Mouse (Mus musculus) kidney, postnatal 25 days (tissue): ENCODE results near the gene Kcnmb2.

Source experiments
- DNase-seq, 2 experiments: peaks; one replicate each; pipeline ENCODE4 v3.0.0; 2021; ENCODE audit warnings: mixed read lengths in 2 of 2

Kcnmb2 gene

GRCm38 (mm10) chr3:31902504-31903330 lies at the start of gene Kcnmb2:
TSS of gene Kcnmb2 (plus strand) at chr3:31902507.
- no peak for DNase-seq

- no peak for DNase-seq
These were observed 38.8 kb upstream of the Kcnmb2 start for GRCm38 (mm10) chr3:31863522-31863921.

GRCm38 (mm10) chr3:31864070-31864469 lies 38.2 kb upstream of the Kcnmb2 start:
- no peak for DNase-seq

GRCm38 (mm10) chr3:31871461-31871860 lies 30.8 kb upstream of the Kcnmb2 start:
- no peak for DNase-seq

- no peak for DNase-seq
These were observed 19.6 kb upstream of the Kcnmb2 start for GRCm38 (mm10) chr3:31882621-31883131.

- DNase-seq, result no peak
These were observed 9.7 kb upstream of the Kcnmb2 start for GRCm38 (mm10) chr3:31892653-31893052.

GRCm38 (mm10) chr3:31903506-31903905 lies 1.2 kb downstream of the Kcnmb2 start:
- no peak for DNase-seq

- no peak for DNase-seq
These were observed 1.8 kb downstream of the Kcnmb2 start for GRCm38 (mm10) chr3:31904156-31904555.

- no peak for DNase-seq
These were observed 8.9 kb downstream of the Kcnmb2 start for GRCm38 (mm10) chr3:31911168-31911567.

GRCm38 (mm10) chr3:31911690-31912089 lies 9.4 kb downstream of the Kcnmb2 start:
- DNase-seq, result no peak

GRCm38 (mm10) chr3:31928544-31928943 lies 26.2 kb downstream of the Kcnmb2 start:
- no peak for DNase-seq

GRCm38 (mm10) chr3:31934704-31935103 lies 32.4 kb downstream of the Kcnmb2 start:
- no peak for DNase-seq

- DNase-seq, result peak in 1 of 2 experiments; percentile 37
These were observed 39.2 kb downstream of the Kcnmb2 start for GRCm38 (mm10) chr3:31941478-31941877.

- DNase-seq, result no peak
These were observed 51.9 kb downstream of the Kcnmb2 start for GRCm38 (mm10) chr3:31954213-31954612.

- DNase-seq, result no peak
These were observed 52.7 kb downstream of the Kcnmb2 start for GRCm38 (mm10) chr3:31955004-31955403.

- DNase-seq, result no peak
These were observed 57.5 kb downstream of the Kcnmb2 start for GRCm38 (mm10) chr3:31959821-31960220.

- no peak for DNase-seq
These were observed 58.9 kb downstream of the Kcnmb2 start for GRCm38 (mm10) chr3:31961175-31961574.

- no peak for DNase-seq
These were observed 60.8 kb downstream of the Kcnmb2 start for GRCm38 (mm10) chr3:31963076-31963475.

- no peak for DNase-seq
These were observed 77.4 kb downstream of the Kcnmb2 start for GRCm38 (mm10) chr3:31979661-31980060.

- no peak for DNase-seq
These were observed 80.1 kb downstream of the Kcnmb2 start for GRCm38 (mm10) chr3:31982444-31982843.

- no peak for DNase-seq
These were observed 82.8 kb downstream of the Kcnmb2 start for GRCm38 (mm10) chr3:31985103-31985502.

GRCm38 (mm10) chr3:31991526-31992045 lies 89.3 kb downstream of the Kcnmb2 start:
- DNase-seq, result no peak

- DNase-seq, result no peak
These were observed 109.3 kb downstream of the Kcnmb2 start for GRCm38 (mm10) chr3:32011566-32011965.

GRCm38 (mm10) chr3:32012205-32012931 lies 110.1 kb downstream of the Kcnmb2 start:
- DNase-seq, result no peak
